Mouse (Mus musculus) heart, embryonic 10.5 days (tissue): Measurements from ENCODE around the gene Zfp385a. TPM values are rescaled to one million over a fixed set of nuclear protein-coding genes. Genes with fewer than 3 reads are reported as not detected.
"Not testable (repeated sequence)": the region's sequence is repeated elsewhere in the genome, so short reads cannot be mapped to it uniquely, and the experiment has no call there.

Experiments used
- DNase-seq: peaks from one replicate; pipeline ENCODE4 v3.0.0-alpha.2; 2017; ENCODE audit warnings: low spot score
- H3K27ac ChIP-seq: fragments of 300-500 bp; sonication (generic); 2 replicates; pipeline ENCODE4 v1.5.1; 2016; ENCODE audit warnings: mild to moderate bottlenecking
- H3K27me3 ChIP-seq: fragments of 300-500 bp; sonication (generic); 2 replicates; pipeline ENCODE4 v1.6.1; 2016; ENCODE audit warnings: mild to moderate bottlenecking; ENCODE audit not compliant: poor library complexity, insufficient read depth, severe bottlenecking
- H3K36me3 ChIP-seq: fragments of 300-500 bp; sonication (generic); 2 replicates; pipeline ENCODE4 v1.6.1; 2016; ENCODE audit warnings: mild to moderate bottlenecking, moderate library complexity
- H3K4me1 ChIP-seq: fragments of 300-500 bp; sonication (generic); 2 replicates; pipeline ENCODE4 v1.6.1; 2016; ENCODE audit warnings: mild to moderate bottlenecking
- H3K4me3 ChIP-seq: fragments of 300-500 bp; sonication (generic); 2 replicates; pipeline ENCODE4 v1.5.1; 2016; ENCODE audit warnings: mild to moderate bottlenecking, moderate library complexity
- H3K9me3 ChIP-seq: fragments of 300-500 bp; sonication (generic); 2 replicates; pipeline ENCODE4 v1.6.1; 2016; ENCODE audit warnings: mild to moderate bottlenecking, moderate library complexity
- WGBS: fragments of 180-500 bp; shearing (Covaris S2); methylation state at CpG from one replicate; pipeline ENCODE4 v1.1.7; 2016; 5-methylcytosine and 5-hydroxymethylcytosine counted together
- microRNA counts: library from miRNA; unstranded; fragments of <30 nt; microRNA quantifications from one replicate; lab custom pipeline; 2017
- microRNA-seq: library from miRNA; unstranded; fragments of <30 nt; microRNA quantifications from one replicate; pipeline ENCODE4, GENCODE M21; 2017
- polyA plus RNA-seq: library from polyadenylated mRNA; unstranded; fragments of >200 nt; fragmentation: Nextera tagmentation; extraction: Ambion mirVana; gene quantifications from 2 replicates; pipeline ENCODE4 v1.2.1, GENCODE M21; 2016

Gene Zfp385a
- polyA plus RNA-seq, 1 experiment from 2014 or later = 15.8 TPM

GRCm38 (mm10) chr15:103284066-103284465, 55.8 kb downstream of the Zfp385a start:
- DNase-seq = no peak
- WGBS = 74% methylated on average over 3 of the region's 3 CpGs
- no peak overlapping the region for H3K27ac ChIP-seq

GRCm38 (mm10) chr15:103281465-103282205, 58.3 kb downstream of the Zfp385a start:
- no peak overlapping the region for H3K27ac ChIP-seq
- WGBS = 96% methylated on average over 3 of the region's 3 CpGs
- no peak for DNase-seq
- peaks cover 22% of the 10 kb centered on the region for H3K4me1 ChIP-seq
- H3K27me3 ChIP-seq = no peaks in the 10 kb centered on the region
- H3K9me3 ChIP-seq = no peaks in the 10 kb centered on the region
- H3K36me3 ChIP-seq = 0 out of 2 replicates have a peak, but pooled peaks cover 2% of the 10 kb centered on the region
- H3K4me3 ChIP-seq = no peak overlapping the region

More at GRCm38 (mm10) chr15:103284066-103284465, 55.8 kb downstream of the Zfp385a start:
- no peaks in the 10 kb centered on the region for H3K9me3 ChIP-seq
- no peaks in the 10 kb centered on the region for H3K27me3 ChIP-seq
- no peak overlapping the region for H3K4me3 ChIP-seq
- peaks cover 16% of the 10 kb centered on the region for H3K4me1 ChIP-seq
- H3K36me3 ChIP-seq = peaks cover 6% of the 10 kb centered on the region

DNA sequence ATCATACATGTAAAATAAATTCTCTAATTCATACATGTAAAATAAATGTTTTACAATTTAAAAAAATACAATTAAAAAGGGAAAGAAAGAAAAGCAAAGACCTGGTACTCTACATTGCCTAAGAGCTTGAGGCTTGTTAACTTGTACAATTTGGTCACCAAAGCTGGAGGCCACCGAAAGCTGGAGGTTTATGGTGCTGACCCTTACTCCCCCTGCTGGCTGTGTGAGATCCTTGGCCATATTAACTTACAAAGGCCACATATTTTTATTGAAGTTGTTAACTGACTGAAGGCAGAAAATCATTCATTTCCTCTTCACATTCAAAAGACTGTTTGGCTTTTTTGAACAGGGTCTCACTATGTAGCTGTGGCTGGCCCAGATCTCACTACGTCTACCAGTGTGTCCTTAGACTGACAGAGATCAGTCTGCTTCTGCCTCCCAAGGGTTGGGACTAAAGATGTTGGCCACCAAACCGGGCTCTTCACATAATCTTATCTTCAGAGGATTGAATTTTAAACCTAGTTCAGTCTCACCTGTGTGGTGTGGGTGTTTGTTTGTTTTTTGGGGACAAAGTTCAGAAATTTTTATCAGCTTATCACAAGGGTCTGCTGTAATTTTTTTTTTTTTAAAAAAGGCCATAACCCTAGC, 59.0 kb downstream of the Zfp385a start:
- Histone ChIP-seq H3K4me3 (no peak overlapping the region), H3K4me1 (peaks cover 20% of the 10 kb centered on the region), H3K27me3 (no peaks in the 10 kb centered on the region), H3K9me3 (no peaks in the 10 kb centered on the region), H3K27ac (no peak overlapping the region), H3K36me3 (0 out of 2 replicates have a peak, but pooled peaks cover 2% of the 10 kb centered on the region)
- WGBS = 66% methylated on average over 3 of the region's 3 CpGs
- DNase-seq = no peak

DNA sequence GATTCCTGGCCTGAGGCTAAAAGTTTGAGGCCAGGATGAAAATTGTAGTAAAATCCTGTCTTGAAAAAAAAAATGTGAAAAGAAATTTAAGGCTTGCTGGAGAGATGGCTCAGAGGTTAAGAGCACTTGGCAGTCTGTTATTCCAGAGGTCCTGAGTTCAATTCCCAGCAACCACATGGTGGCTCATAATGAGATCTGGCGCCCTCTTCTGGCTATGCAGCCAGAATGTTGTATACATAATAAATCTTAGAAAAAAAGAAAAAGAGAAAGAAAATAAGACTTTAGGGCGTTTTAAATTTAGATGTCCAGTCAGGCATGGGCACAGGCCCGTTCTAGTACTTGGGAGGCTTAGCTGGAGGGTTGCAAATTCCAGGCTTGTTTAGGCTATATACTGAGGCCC, 60.1 kb downstream of the Zfp385a start:
- Histone ChIP-seq H3K4me3 (no peak overlapping the region), H3K4me1 (peaks cover 8% of the 10 kb centered on the region; the same call in 1 of the 2 replicates), H3K27me3 (no peaks in the 10 kb centered on the region), H3K36me3 (0 out of 2 replicates have a peak, but pooled peaks cover 2% of the 10 kb centered on the region), H3K9me3 (no peaks in the 10 kb centered on the region), H3K27ac (no peak overlapping the region)
- WGBS = 62% methylated on average over 3 of the region's 3 CpGs
- no peak for DNase-seq

DNA sequence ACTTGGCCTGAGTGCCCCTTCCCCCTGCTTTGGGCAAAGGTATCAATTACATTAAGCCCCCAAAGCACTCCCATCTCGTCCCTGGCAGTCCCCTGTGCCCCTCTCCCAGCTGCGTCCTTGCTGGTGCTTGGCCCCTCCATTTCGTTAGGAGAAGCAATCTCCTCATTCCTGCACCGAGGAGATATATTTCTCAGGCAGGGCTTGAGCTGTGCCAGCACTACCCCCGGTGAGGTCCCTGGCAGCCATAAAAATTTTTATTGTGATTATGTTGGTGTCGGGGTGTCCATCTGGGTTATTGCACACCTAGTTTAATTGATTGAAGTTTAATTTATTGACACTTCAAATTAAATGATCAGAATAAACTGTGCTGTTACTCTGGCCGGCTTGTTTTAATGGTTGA, 61.9 kb downstream of the Zfp385a start:
- Histone ChIP-seq H3K27me3 (no peaks in the 10 kb centered on the region), H3K36me3 (0 out of 2 replicates have a peak, but pooled peaks cover 2% of the 10 kb centered on the region), H3K4me1 (peaks cover 18% of the 10 kb centered on the region), H3K9me3 (no peaks in the 10 kb centered on the region), H3K27ac (no peak overlapping the region), H3K4me3 (no peak overlapping the region)
- WGBS = 76% methylated on average over 7 of the region's 7 CpGs
- no peak for DNase-seq

DNA sequence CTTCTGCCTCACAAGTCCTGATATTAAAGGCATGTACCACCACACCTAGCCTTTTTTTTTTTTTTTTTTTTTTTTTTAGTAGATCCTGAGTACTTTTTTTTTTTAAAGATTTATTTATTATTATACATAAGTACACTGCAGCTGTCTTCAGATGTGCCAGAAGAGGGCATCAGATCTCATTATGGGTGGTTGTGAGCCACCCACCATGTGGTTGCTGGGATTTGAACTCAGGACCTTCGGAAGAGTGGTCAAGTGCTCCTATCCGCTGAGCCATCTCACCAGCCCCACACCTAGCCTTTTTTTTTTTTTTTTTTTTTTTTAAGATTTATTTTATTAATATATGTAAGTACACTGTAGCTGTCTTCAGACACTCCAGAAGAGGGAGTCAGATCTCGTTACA, 64.0 kb downstream of the Zfp385a start:
- H3K4me1 ChIP-seq = peaks cover 18% of the 10 kb centered on the region
- 94% methylated on average over 3 of the region's 3 CpGs for WGBS
- not testable (repeated sequence) for DNase-seq, H3K4me3 ChIP-seq, H3K9me3 ChIP-seq, H3K27ac ChIP-seq, H3K36me3 ChIP-seq, H3K27me3 ChIP-seq

- under 1% methylated on average over 38 of the region's 38 CpGs for WGBS
- H3K9me3 ChIP-seq = no peaks in the 10 kb centered on the region
- peak within 1 kb of the TSS; percentile 82 for H3K4me3 ChIP-seq
- H3K4me1 ChIP-seq = peaks cover 15% of the 10 kb centered on the region
- H3K27ac ChIP-seq = peak within 1 kb of the TSS; percentile 94
- H3K36me3 ChIP-seq = no peaks in the 10 kb centered on the region
- H3K27me3 ChIP-seq = no peaks in the 10 kb centered on the region
- peak; percentile 100 for DNase-seq
These were observed 67.2 kb downstream of the Zfp385a start, which contains the start of gene Copz1 for GRCm38 (mm10) chr15:103272419-103273279. TSS of gene Copz1 (plus strand) at chr15:103272714.

GRCm38 (mm10) chr15:103268903-103269302, 71.0 kb downstream of the Zfp385a start:
- WGBS = 83% methylated on average over 4 of the region's 4 CpGs
- DNase-seq = no peak
- peaks cover 6% of the 10 kb centered on the region for H3K4me1 ChIP-seq
- no peak overlapping the region for H3K27ac ChIP-seq
- H3K27me3 ChIP-seq = no peaks in the 10 kb centered on the region
- H3K36me3 ChIP-seq = no peaks in the 10 kb centered on the region
- H3K4me3 ChIP-seq = no peak overlapping the region
- no peaks in the 10 kb centered on the region for H3K9me3 ChIP-seq

GRCm38 (mm10) chr15:103264794-103265193, 75.1 kb downstream of the Zfp385a start:
- DNase-seq = no peak
- no peaks in the 10 kb centered on the region for H3K36me3 ChIP-seq
- 79% methylated on average over 2 of the region's 2 CpGs for WGBS
- H3K4me3 ChIP-seq = no peak overlapping the region
- no peaks in the 10 kb centered on the region for H3K27me3 ChIP-seq
- no peak overlapping the region for H3K27ac ChIP-seq
- no peaks in the 10 kb centered on the region for H3K9me3 ChIP-seq
- H3K4me1 ChIP-seq = peaks cover 6% of the 10 kb centered on the region; the same call in 1 of the 2 replicates

MicroRNA genes within 50 kb of the gene (microRNA counts, 519-probe panel; counts per million panel counts)
- microRNA mmu-miR-148b (lab: Ali Mortazavi, UCI) = 6,101 counts per million, percentile 59 among the panel's probes with 10 or more counts

Small RNAs within 50 kb of the gene (microRNA-seq; reads per million reads assigned to microRNA genes)
- gene Mir148b = 208 reads per million, percentile 59 among the genes with 10 or more reads in this experiment
- 1.3 reads per million for gene Mir6963

Other genes with a start within 250 kb of the Zfp385a start
- gene Smug1, start 173.0 kb downstream of the Zfp385a start, polyA plus RNA-seq = 16.2 and 19.5 TPM in 2 replicates
- 152 and 154 TPM in 2 replicates for gene Cbx5, start 100.3 kb downstream of the Zfp385a start, polyA plus RNA-seq
- 682 and 901 TPM in 2 replicates for gene Hnrnpa1, start 99.7 kb downstream of the Zfp385a start, polyA plus RNA-seq
- gene Nfe2, start 81.7 kb downstream of the Zfp385a start, polyA plus RNA-seq = 15.2 and 19.4 TPM in 2 replicates
- 220 and 264 TPM in 2 replicates for gene Copz1, start 67.4 kb downstream of the Zfp385a start, polyA plus RNA-seq
- gene Gpr84, start 29.5 kb downstream of the Zfp385a start, polyA plus RNA-seq = 0.35 TPM in 1 of 2 replicates, not detected in the other
- 60.6 and 98.7 TPM in 2 replicates for gene Itga5, start 26.7 kb upstream of the Zfp385a start, polyA plus RNA-seq
- 3.9 and 21.8 TPM in 2 replicates for gene Gtsf1, start 90.4 kb upstream of the Zfp385a start, polyA plus RNA-seq
- gene Gtsf2, start 108.4 kb upstream of the Zfp385a start, polyA plus RNA-seq = not detected in 2 replicates
- 1.00 and 2.2 TPM in 2 replicates for gene Nckap1l, start 113.7 kb upstream of the Zfp385a start, polyA plus RNA-seq
- gene Pde1b, start 162.9 kb upstream of the Zfp385a start, polyA plus RNA-seq = 3.8 and 4.4 TPM in 2 replicates
- gene Ppp1r1a, start 197.9 kb upstream of the Zfp385a start, polyA plus RNA-seq = 57.4 and 77.3 TPM in 2 replicates
- gene Glycam1, start 225.0 kb upstream of the Zfp385a start, polyA plus RNA-seq = not detected in 2 replicates